Mouse (Mus musculus) ovary, postnatal 36 days (tissue): ENCODE results near the gene Mettl17.
"Not testable (repeated sequence)": the region's sequence is repeated elsewhere in the genome, so short reads cannot be mapped to it uniquely, and the experiment has no call there.

Experiments used
- DNase-seq: peaks from one replicate; pipeline ENCODE4 v3.0.0; 2022; ENCODE audit warnings: low spot score, mixed read lengths

Gene Mettl17

DNA sequence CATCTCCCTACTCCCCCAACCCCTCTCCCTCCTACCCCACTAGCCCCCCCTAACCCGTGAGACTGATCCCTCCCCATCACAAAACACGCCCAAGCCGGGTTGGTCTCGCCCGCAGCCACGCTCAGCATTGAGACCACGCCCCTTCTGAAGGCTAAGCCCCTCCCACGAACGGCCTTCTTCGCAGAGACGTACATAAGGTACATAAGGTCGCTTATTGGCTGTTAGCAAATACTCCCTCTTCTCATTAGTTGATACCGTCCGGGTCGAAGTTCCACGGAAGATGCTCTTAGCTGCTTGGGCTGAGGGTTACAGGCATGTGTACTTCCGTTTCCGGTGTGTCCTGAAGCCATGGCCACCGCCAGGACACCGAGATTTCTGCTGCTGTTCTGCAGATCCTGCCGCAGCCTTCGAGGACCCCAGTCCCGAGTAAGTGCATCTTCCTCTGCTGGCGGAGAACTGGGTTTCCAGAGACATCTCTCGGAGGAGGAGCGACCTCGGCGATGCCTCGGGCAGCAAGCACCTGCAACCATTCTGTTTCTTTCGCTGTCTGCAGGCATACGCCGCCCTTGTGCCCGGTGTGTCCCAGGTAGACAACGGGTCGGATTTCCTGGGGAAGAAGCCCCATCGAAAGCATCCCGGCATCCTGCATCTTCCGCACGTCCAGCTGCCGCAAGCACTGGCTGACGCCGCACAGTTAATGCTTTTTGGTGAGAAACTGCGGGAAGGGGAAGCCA lies at the start of gene Mettl17:
TSS of gene Mettl17 (plus strand) at position 245 of the 734 bp plus-strand sequence.
- peak; percentile 91 for DNase-seq

DNA sequence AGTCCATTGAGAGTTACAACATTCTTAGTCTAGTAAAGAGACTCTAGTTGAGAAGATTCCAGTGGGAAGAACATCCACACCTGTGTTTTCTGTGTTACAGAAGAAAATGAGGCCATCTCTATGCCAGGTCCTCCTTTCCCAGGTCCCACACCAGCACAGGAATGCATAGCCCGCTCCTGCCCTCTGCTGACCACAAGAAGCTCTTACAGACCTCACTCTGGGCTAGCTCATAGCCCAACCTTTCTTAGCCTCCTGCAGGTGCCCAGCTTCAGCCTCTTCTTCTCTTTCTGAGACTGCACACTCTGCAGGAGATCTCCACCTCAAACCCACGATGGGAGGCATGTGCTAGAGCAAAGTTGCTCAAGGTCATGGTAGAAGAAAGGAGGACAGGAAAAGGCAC lies 46.2 kb upstream of the Mettl17 start:
- not testable (repeated sequence) for DNase-seq

DNA sequence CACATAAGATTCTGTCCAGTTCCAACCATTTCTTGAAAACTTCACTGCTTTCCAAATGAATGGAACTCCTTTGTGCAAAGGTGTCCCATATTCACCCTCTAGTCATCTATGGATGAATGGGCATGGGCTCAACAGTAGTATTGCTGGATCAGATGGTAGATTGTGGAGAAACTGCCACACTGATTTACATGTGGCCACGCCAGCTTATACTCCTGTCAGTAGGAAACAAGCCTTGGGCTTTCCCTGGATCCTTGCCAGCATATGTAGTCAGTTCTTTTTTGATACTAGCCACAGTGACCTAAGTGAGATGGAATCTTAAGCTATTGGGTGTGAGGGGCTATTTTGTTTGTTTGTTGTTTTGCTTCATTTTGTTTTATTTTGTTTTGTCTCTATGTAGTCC lies 42.4 kb upstream of the Mettl17 start:
- DNase-seq = no peak

DNA sequence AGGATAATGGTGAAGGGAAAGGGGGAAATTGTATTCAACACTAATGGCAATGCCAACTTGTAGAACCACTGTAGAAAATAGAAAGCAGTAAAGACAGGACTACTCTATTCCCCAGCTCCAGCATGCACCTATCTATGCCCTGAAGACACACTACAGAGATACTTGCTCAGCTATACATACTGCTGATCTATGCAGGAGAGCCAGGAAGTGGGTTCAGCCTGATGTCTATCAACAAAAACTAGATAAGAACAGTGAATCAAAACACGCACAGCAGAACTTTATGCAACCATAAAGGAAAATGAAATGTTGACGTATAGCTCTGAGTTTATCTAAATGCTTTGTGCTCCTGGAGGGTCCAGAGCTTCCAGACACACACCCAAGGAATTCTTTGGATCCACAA lies 41.9 kb upstream of the Mettl17 start:
- no peak for DNase-seq

DNA sequence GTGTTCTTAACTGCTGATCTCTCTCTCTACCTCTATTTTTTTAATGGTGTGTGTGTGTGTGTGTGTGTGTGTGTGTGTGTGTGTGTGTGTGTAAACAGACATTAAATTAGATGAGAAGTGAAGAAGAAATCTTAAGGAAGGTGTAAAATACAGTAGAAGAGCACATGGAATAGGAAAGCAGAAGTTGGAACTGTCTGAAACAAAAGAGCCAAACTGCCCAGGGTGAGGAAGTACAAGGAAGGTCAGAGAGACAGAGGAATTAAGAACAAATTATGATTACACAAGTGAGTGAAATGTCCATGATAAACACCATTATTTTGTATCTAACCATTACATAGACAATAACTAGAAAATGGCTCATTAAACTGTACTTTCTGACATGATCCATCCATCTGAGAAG lies 40.8 kb upstream of the Mettl17 start:
- DNase-seq = no peak

DNA sequence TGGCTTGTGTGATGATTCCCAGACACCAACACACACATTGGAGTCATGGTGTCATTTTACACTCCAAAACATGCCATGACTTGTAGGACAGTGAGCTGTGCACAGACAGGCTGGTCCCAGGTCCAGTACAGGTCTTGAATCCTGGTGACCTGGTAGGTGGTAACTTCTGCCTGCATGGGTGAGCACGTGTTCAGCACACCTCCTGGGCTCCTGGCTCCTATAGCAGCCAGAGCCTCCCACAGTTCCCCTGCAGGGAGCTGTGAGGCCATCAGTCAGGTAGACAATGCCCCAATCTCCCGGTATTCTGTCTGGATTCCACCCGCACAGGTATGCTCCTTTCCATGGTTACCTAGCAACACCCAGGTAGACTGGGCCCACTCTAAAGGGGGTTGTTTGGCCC lies 38.1 kb upstream of the Mettl17 start:
- DNase-seq = no peak

DNA sequence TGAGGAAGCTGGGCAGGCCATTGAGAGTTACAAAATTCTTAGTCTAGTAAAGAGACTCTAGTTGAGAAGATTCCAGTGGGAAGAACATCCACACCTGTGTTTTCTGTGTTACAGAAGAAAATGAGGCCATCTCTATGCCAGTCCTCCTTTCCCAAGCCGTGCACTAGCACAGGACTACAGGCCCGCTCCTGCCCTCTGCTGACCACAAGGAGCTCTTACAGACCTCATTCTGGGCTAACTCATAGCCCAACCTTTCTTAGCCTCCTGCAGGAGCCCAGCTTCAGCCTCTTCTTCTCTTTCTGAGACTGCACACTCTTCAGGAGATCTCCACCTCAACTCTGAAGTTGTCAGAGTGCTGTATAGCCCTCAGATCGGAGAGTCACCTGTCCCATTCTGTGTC lies 33.6 kb upstream of the Mettl17 start:
- DNase-seq = not testable (repeated sequence)

DNA sequence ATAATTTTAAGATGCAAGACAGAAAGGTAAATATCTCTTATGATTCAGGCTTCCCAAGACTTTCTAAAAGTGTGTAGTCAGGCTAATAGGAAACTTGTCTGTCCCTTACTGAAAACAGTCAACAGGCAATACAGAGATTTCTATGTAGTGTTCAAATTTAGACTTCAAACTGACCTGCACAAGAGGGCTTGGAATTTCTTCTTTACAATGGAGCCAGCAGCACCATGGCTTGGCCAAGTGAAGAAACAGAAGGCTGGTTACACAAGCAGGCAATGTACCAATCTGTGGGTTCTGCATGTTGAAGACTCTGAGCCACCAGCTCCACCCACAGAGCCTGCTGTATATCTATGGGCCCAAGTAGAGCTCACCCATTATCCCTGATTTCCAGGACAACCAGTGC lies 31.2 kb upstream of the Mettl17 start, which contains the start of gene Ear6:
TSS of gene Ear6 (plus strand) at position 301 of the 400 bp plus-strand sequence.
- DNase-seq = no peak

DNA sequence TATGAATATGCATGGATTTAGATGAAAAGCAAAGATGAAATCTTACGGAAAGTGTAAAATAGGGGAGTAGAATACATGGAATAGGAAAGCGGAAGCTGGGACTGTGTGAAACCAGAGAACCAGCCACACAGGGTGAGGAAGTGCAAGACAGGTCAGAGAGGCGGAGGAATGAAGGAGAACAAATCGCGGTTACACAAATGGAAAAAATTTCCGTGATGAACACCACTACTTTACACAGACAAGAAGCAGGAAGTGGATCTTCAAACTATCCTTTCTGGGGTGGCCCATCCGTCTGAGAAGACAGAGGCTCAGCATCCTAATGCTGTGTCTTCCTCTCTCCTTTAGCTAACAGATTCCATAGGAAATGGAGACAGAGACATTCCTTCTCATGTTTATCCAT lies 29.4 kb upstream of the Mettl17 start:
- DNase-seq = not testable (repeated sequence)

DNA sequence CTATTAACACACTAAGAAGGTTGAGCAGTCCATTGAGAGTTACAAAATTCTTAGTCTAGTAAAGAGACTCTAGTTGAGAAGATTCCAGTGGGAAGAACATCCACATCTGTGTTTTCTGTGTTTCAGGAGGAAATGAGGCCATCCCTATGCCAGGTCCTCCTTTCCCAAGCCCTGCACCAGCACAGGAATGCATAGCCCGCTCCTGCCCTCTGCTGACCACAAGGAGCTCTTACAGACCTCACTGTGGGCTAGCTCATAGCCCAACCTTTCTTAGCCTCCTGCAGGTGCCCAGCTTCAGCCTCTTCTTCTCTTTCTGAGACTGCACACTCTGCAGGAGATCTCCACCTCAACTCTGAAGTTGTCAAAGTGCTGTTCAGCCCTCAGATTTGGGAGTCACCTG lies 21.0 kb upstream of the Mettl17 start:
- peak; percentile 16 for DNase-seq

DNA sequence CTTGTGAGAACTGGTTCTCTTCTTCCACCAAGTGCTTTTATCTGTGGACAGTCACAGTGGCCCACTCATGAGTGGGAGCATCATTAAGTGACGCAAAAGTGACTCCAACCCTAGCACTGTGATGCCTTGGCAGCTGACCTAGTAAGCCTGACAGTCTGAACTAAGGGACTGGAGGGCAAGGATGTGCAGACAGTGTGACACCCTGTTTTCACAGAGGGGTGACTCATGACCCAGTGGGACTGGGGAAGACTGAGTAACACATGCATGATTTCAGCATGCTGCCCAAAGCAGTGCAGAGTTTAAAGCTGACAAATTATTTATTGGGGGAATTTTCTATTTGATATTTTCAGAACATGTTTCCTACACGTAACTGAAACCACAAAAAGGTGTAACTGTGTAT lies 13.9 kb upstream of the Mettl17 start:
- DNase-seq = no peak

DNA sequence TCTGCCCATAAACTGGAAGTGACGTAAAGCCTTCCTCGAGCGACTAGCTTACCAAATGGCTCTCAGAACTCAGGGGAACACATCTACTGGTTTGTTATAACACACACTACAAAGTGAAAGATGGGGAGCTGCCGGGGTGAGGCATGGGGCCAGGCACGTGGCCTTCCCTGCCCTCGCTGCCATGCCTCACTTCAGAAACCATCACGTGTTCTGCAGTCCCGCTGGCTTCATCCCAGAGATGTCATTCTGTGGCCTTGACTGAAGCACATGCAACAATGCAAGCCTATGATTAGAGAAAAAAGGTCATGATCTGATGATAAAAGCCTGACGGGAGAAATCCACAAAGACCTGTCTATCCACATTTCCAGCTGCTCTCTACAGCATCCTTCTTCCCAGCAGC lies 12.9 kb upstream of the Mettl17 start:
- peak; percentile 15 for DNase-seq

DNA sequence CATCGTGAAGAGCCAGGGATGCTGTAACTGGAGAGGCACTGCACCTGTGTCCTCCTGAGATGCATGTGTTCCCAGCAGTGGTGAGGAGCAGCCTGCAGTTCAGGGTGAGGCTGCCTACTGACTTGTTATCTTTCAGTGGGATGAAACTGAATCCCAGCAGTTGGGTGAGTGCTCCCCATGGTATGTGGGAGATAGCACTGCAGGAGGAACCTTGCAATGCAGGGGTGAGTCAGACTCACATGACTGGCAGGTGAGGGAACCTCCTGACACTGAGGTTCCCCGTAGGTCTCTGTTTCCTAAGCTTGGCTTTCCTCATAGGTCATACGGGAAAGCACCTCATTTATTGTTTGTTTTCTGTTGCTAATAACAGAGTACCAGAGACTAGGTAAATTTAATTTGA lies 7.1 kb upstream of the Mettl17 start:
- no peak for DNase-seq

DNA sequence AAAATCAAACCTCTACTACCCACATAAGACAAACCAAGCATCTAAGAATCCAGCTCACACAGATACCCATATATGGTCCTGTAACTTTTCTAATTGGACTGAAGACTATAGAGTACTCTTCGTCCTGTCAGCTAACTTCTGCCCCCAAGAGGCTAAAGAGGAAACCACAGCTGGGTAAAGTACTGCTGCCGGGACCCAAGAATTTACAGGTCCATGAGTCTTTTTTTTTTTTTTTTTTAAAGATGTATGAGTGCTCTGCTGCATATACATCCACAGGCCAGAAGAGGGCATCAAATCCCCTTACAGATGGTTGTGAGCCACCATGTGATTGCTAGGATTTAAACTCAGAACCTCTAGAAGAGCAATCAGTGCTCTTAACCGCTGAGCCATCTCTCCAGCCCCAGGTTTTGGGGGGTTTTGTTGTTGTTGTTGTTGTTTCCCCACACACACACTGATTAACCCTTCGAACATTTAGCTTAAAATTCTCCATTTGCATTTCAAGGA lies 1.1 kb upstream of the Mettl17 start:
- peak; percentile 55 for DNase-seq

DNA sequence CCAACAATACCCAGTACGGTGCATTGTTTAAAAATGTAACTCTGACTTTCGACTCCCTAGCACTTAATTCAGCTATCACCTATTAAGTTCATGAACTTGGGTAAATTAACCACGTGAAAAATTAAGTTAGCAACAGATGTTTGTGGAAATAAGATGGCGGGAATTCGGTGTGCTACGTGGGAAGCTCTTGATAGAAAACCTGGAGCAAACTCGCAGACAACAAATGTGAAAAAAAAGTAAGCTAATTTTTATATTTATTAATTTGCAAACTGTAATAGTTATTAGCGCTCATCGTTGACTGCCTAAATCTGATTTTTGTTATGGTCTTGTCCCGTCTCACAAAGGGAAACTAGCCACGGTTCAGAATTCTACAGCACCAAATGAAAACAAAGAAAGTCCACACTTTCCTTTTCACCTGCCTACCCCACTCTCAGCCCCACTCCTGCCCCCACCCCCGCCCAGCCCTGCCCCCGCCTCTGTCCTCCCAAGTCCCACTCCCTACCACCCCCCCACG lies 554 bp upstream of the Mettl17 start:
- no peak for DNase-seq

DNA sequence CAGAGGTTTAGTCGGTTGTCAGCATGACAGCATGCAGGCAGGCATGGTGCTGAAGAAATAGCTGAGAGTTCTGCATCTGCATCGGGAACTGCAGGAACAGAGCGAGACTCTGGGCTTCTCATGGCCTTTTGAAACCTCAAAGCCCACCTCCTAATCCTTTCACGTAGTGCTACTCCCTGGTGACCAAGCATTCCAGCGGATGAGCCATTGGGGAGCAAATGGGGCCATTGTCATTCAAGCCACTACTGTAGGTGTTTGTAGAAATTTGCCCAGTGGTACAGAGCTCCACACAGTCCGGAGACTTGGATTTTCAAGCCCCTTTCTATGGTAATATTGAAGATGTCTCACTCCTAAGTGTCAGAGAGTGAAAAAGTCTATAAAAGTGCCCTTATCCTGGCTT lies 1.4 kb downstream of the Mettl17 start:
- no peak for DNase-seq

DNA sequence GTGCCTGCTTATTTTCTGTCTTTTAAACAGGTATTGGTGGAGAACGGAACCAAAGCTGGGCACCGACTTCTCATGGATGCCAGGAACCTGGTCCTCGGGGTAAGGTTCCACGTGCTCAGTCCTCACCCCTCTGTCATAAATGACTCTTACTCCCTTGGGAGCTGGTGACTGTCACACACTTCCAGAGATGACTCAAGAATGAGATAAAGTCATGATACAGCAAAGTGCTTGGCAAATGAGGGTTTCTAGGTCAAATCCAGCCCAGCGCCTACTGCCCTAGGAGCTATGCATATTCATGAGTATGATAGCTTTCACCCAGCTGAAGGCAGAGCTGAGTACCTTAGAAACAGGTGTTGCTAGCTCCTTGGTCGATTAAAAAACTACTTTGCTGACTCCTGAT lies 5.2 kb downstream of the Mettl17 start:
- no peak for DNase-seq

DNA sequence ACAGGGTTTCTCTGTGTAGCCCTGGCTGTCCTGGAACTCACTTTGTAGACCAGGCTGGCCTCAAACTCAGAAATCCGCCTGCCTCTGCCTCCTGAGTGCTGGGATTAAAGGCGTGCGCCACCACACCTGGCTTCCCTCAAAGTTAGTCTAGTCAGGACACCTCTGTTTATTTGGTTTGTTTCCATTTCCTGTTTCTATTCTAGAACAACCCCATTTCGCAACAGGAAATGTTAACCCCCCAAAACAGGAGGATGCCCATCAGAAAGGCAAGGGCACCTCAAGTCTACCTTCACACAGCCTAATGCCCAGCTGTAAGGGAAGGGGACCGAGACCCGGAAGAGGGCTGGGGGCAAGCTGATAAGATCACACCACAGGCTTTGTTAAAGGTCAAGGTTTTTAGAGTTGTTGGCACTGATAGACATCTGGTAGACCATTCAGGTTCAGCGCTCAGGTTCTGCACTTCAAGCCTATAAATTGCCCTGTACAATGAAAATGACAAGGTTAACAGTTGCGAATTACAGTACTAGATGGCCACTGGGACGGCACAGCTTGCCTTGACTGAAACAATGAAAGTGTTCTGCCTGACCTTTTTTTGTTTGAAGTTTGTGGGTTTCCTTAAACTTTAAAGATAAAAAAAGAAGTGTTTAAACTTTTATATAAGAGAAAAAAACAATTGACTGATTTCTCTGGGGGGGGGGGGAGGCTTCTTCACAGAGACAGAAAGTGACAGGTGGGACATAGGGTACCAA lies 7.7 kb downstream of the Mettl17 start, which contains the start of gene Slc39a2:
TSS of gene Slc39a2 (plus strand) at position 699 of the 749 bp plus-strand sequence.
- no peak for DNase-seq

DNA sequence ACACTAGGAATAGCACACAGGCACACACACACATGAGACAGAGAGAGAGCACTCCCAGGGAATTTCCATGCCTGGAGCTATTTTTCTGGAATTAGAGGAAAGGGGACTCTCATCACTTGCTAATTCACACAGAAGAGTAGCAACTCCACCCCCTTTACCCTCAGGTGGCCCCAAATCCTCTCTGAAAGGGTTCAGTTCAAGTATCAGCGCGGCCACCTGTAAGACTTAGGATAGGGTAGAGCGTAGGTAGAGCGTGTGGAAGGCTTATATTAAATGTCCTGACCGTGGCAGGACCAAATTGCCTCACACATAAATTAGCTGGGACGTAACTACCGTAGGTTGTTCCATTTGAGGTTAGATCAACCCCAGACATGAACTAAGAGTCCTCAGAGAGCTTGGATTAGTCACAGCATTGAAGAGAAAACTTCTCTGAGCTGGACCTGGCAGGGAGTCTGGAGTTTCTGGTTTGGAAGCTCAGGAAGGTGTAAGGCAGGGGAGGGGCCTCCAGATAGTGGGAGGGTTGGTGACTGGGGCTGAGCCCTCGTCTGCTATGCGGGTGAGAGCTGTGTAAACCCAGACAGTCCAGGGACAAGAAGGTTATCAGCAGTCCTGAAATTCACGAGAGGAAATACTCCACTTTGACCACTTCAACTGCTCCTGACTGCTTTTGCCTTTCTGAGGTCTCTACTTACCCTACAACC lies 8.6 kb downstream of the Mettl17 start:
- DNase-seq = no peak

DNA sequence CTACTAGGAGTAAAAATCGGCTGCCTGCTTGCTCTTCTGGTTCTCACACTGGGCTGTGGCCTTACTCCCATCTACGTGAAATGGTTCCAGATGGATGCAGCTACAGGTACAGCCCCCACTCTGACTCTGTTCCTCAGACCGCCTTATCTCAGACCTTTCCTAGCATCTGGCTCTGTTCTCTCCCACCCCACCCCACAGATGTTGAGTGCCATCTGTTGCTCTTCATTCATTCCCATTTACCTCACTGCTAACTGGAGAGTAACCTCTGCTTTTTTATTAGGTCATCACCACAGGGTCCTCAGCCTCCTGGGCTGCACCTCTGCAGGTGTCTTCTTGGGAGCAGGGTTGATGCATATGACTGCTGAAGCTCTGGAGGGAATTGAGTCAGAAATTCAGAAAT lies 9.2 kb downstream of the Mettl17 start:
- DNase-seq = no peak

DNA sequence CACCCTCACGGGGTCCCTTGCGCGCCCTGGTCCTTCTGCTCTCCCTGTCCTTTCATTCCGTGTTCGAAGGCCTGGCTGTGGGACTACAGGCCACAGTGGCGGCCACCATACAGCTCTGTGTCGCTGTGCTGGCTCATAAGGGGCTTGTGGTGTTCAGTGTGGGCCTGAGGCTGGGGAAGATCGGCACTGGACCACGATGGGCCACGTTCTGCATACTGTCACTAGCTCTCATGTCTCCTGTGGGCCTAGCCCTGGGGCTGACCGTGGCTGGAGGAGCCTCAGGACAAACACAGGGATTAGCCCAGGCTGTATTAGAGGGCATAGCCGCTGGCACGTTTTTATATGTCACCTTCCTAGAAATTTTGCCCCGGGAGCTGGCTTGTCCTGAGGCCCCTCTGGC lies 10.4 kb downstream of the Mettl17 start:
- no peak for DNase-seq

DNA sequence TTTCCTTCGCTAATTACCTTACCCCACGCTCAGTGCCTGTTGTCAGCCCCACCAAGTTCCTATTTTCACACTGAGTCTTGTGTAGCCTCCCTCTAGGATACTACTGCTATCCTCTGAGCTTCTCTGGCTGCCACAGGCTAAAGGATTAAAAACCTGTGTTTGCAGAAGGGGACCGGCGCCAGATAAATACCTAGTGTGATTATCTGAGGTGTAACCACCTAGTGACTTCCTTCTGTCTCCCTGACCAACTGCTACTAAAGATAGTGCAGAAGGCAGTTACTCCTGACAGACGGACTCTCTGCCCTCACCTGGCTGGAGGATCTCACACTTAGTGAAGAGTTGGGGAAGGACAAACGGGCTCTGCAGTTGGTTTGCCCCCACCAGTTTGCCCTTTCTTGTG lies 11.4 kb downstream of the Mettl17 start:
- no peak for DNase-seq
